Mouse (Mus musculus): ENCODE data around the gene Lgmn.
A peak's percentile ranks its signal among the peaks of the same experiment; 100 is the strongest.

Gene Lgmn

DNA sequence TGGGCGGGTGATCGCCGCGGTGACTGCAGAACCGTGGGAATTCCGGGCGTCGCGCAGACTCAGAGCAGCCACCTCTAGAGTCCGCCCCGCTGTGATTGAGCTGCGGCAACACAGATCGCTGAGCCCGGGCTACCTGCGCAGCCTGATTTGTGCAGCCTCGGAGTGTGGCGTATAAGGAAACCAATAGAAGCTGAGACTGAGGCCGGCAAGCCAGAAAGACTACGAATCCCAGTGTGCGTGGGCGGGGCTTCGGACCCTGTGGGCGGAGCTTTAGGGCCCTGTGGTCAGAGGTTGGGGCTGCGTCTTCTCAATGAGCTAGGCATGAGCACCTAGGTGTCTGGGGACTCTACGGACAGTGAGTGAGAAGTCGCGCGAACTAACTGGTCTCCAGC is at the start of gene Lgmn:
Gene Lgmn (minus strand): TSS at position 182 of the 392 bp plus-strand sequence.
- peak; percentile 96 for DNase-seq

DNA sequence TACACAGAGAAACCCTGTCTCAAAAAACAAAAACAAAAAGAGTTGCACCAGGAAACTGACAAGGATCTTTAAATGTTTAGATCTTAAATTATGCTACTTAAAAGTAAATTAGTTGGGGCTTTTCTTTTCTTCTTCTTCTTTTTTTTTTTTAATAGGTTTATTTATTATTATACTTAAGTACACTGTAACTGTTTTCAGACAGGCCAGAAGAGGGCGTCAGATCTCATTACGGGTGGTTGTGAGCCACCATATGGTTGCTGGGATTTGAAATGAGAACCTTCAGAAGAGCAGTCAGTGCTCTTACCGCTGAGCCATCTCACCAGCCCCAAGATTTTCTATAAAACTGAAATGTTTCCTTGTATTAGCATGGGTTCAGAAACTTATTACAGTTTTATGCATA is 45.3 kb upstream of the Lgmn start:
- DNase-seq = no peak

DNA sequence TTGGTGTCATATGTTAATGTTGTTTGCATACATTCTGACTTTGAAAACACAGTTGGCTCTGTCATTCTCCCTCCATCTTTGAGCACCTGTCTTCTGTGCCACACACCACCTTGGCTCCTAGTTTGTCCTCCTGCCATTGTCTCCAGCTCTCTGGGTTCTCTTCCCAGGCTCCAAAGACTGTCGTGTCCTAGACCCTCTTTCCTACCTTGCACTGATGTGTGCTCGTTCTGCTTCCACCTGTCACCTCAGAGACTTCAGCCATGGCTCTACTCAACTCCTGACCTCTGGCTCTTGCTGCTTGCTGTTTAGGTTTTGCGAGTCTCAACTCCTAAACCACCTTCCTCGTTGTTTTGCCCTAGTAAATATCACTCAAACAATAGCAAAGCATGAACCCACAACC is 40.9 kb upstream of the Lgmn start:
- DNase-seq = no peak

DNA sequence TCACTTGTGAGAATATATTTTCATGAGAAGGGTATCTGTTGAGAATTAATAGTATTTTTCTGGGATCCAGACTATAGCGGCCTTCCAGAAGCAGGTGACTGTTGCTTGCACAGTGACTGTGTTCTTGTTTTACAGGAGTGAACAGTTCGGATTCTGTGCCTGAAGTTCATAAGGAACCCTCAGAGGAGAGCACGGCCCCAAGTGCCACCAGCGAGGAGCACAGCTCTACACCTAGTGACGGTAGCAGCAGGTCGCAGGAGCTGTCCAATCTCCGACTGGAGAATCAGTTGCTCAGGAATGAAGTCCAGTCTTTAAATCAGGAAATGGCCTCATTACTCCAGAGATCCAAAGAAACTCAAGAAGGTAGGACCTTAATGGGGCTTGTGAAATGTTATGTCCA is 34.8 kb upstream of the Lgmn start:
- DNase-seq = no peak

DNA sequence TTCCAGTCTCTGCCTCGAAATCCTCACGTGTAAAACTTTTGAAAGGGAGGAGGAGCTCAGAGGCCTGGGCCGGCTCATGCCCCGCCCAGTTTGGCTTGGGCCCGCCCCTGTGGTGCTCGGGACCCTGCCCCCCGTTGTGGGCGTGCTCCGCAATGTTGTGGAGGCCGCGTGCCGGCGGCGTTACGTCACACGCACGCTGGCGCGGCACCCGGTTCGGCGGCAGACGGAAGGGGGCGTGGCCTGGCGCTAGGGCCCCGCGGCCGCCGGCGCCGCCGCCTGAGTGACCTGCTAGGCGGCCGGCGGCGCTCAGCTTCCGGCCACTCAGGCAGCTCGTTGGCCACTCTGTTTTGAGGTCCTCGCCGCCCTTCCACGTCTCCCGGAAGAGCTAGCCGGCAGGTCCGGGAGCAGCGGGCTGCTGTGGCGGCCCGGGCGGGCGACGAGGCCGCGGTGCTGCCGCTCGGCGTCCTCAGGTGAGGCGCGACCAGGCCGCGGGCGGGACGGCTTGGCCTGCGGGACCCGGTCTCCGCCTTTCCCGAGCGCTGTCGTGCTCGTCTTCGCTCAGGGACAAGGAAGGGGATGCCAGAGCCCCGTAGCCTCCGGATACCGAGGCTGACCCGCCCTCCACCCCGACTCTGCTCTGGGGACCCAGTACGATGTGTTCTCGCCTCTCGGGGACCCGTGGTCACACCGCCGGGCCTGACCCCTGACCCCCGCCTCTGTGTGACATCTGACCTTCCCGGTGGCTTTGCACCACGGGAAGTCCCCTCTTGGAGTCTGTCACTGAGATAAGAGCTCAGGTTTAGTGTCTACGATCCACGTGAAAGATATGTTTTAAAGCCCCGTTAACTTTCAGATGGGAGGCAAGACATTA is 29.5 kb upstream of the Lgmn start, which contains the start of gene Golga5:
Gene Golga5 (plus strand): TSS at position 242 of the 871 bp plus-strand sequence.
- peak; percentile 98 for DNase-seq

GRCm38 (mm10) chr12:102468136-102468535 is 28.5 kb upstream of the Lgmn start:
- DNase-seq = no peak

- DNase-seq = no peak
Measured at GRCm38 (mm10) chr12:102464650-102465049, 25.0 kb upstream of the Lgmn start.

- no peak for DNase-seq
Measured at GRCm38 (mm10) chr12:102461177-102461576, 21.6 kb upstream of the Lgmn start.

DNA sequence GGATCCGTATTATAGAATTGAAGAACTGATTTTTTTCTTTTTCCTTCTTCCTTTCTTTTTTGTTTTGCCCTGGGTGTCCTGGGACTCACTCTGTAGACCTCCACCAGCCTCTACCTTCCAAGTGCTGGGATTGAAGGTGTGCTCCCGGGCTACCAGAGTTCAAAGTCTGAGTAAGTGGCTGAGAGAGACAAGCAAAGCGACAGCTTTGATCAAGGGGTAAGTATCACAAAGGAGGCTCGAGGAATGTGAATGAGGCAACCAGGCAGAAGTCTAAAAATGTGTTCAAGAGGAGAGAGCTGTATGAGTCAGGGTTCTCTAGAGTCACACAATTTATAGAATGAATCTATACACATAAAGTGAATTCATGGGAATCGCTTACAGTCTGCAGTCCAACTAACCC is 20.4 kb upstream of the Lgmn start:
- DNase-seq = no peak

DNA sequence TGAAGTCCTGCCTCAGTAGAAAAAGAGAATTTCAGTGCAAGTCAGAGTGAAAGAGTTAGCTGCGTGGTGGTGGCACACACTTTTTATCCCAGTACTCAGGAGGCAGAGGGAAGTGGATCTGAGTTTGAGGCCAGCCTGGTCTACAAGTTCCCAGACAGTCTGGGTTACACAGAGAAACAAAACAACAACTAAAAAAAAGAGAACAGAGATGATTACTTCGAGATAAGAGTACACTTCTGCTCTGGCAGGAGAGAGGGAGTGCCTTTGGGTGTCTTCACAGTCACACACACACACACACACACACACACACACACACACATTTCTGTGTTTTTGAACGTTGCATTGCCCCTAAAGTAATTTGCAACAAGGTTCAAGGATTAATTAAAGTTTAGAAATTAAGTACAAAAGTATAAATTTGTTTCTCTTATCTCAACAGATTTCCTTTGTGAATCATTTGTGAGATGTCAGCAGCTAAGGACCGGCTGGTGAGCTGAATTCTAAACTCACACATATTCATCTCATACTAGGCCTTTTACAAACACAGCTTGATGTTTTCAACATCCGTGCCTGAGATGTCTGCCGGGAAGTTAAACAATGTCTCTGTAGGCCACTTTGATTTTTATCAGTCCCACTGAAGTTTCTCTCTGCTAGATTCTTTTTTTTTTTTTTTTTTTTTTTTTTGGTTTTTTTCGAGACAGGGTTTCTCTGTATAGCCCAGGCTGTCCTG is 17.0 kb upstream of the Lgmn start:
- DNase-seq = no peak

- DNase-seq = no peak
Measured at GRCm38 (mm10) chr12:102453581-102453980, 14.0 kb upstream of the Lgmn start.

DNA sequence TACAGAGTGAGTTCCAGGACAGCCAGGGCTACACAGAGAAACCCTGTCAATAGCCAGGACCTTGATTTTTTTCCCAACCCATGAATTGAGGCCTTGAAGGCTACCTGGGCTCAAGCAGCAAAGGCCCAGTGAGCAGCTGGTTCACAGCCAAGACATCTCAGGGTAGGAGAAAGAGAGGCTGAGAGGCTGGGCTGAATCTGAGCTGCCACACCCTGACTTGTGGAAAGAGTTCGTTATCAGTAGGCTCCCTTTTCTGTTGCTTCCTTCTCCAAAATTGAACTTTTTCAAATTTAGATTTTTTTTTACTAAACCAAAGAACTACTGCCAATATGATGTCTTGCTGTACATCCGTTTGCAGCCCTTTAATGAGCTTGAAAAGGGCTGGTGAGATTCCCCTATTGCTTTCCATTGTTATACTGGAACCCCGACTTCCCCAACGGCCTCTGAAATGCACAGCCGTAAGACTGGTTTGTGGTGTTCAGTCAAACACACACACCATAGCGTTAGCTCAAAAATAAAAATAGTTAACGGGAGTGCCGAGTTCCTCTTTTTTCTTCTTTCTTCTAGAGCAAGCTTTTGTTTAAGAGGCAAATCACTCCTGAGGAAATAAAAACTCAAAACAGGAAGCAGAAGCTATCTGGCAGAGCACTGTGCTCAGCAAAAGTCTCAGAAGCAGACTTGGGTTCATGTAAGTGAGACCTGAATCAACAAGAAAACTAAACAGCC is 11.7 kb upstream of the Lgmn start:
- no peak for DNase-seq

- no peak for DNase-seq
Measured at GRCm38 (mm10) chr12:102450437-102450836, 10.8 kb upstream of the Lgmn start.

DNA sequence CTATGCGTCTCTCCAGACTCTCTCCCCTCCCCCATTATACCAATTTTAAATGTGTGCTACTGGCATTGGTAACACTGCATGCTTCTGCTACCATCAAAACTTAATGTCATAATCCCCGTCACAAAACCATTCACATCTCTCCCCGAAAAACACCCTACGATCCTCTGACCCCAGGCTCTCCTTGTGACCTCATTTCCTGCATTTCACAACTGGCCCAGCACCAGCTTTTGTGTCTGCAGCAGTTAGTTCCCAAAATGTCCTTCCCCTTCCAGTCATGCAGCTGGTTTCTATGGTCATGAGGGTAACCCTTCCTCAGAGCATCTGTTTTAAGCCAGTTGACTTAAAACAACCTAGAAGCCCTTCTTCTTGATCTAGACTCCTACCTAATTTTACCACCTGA is 5.8 kb upstream of the Lgmn start:
- DNase-seq = no peak

DNA sequence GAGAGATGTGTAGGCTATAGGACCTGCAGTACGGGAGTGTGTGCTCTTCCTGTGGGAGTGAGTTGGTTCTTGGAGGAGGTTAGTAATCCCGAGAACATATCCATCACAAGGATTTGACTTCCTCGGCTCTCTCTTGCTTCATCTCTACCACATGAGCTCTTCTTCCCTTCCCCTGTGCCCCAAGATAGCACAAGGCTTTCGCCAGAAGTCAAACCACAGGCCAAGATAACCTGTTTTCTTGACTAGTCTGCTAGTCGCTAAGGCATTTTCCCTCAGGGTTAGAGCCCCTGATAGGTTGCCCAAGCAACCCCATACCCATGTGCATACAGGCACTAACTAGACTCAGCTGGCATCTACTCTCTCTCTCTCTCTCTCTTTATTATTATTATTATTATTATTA is 4.1 kb upstream of the Lgmn start:
- DNase-seq = no peak

GRCm38 (mm10) chr12:102442639-102443038 is 3.0 kb upstream of the Lgmn start:
- no peak for DNase-seq

DNA sequence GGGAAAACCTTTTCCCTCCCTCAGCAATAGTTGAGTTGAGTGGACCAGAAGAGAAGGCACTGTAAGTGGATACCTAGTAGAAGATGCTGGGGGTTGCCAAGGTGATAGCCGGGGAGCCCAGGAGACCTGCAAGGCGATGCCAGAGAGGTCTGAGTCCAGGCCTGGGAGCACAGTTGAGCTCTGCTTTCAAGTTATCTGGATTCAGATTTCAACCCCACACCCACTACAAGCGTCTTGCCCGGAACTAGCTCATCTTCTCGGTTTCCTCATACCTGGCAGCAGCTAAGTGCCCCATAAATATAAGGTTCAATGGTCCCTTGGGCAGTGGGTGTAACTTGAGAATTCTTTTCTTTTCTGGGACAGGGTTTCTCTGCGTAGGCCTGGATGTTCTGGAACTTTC is 1.5 kb upstream of the Lgmn start:
- no peak for DNase-seq

DNA sequence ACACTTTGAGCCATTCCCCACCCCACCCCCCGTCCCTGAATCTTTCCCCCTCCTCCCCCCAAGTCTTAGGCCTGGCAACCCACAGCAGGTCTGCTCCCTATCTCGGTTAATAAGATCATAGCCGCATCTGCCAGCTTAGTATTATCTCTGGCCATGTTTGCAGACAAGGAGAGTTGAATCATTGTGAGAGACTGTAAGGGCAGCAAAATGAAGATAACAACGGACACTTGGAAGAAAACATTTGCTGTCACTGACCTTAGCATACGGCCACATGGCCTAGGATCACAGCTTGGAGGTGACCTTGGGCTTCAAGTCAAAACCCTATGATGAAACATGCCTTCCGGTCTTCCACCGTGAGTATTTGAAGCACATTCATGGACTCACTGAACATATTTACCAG is 938 bp upstream of the Lgmn start:
- DNase-seq = no peak

DNA sequence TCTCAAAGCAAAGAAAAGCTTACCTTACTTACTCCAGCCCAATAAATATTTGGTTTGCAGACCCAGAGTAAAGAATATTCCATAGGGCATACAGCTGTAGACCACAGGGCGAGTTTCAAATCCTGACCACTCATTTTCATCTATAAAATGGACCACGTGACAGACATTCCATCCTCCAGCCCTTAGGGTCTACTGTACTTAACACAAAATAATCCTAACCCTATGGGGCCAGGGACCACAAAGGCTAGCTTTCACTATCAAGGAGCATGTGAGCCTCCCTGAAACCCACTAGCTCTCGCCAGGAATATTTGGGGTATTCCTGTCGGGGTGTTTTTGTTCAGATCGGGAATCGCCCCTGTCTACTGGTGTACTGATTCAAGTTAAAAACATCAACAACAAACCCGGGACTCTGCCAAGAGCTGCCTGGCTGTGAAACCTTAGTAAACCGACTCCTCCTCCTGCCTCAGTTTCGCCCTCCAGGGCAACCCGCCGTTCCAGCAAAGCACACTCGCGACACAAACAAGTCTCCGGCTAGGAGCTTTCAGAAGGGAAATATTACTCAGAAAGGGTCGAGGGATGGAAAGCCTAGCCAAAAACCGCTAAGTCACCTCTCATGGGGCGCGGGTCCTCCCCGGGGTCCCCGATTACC is 506 bp downstream of the Lgmn start:
- no peak for DNase-seq

DNA sequence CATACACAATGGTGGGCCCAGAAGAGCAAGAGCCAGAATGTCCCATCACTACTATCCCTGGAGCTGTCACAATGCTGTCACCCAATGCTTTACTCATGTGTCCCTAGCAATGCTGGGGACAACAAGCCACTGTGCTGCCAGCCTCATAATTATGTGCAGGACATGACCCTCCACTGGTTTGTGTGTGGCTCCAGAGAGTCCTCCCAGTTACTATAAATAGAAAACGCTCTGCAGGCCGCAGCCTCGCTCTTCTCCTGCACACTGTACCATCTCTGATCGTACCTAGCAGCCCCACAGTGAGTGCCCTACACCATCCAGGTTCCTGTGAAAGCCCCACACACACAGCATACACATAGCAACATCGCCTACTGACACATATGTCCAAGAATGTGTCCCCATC is 1.7 kb downstream of the Lgmn start:
- DNase-seq = no peak

DNA sequence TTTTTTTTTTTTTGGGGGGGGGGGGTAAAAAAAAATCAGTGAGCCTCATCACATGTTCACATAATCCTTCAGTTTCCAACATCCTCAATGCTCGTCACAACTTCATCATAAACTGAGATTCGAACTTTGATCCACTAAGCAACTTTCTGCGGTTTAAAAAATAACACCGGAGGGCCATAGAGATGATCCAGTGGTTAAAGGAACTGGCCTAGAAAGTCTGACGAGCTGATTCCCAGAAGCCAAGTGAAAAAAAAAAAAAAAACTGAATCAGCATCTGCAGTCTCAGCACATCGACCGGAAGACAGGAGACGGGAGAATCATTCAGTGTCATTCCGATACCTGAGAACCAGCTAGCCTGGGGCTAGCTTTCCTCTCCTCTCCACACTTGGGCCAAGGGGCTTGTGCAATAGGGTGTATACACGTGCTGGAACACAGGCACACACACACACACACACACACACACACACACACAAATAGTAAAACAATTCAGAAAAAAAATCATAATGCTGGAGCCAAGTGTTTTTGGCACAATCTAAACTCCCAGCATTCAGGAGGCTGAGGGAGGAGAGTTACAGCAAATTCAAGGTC is 2.6 kb downstream of the Lgmn start:
- no peak for DNase-seq

GRCm38 (mm10) chr12:102434107-102434506 is 5.5 kb downstream of the Lgmn start:
- DNase-seq = no peak

DNA sequence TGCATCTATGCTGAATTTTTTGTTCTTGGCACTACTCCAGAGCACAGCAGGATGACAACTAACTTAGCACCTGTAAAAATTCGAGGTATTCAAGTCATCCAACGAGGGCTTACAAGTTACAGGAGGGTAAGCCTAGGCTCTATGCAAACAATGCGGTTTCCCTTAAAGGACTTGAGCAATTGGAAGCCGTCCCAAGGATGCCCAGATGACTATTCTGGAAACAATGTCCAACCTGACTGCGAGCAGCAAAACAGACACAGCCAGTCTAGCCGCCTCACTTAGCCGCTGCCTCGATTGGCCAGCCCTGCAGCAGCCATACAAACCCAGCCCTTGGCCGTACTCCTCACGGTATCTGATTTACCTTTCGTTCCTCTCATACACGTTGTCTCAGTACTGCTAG is 7.4 kb downstream of the Lgmn start:
- DNase-seq = no peak
